Mouse (Mus musculus): ENCODE data around the gene Zswim4. TPM values are rescaled to one million over a fixed set of nuclear protein-coding genes. Genes with fewer than 3 reads are reported as not detected.

Zswim4 gene
- polyA plus RNA-seq, 1 experiment = 63.1 TPM

DNA sequence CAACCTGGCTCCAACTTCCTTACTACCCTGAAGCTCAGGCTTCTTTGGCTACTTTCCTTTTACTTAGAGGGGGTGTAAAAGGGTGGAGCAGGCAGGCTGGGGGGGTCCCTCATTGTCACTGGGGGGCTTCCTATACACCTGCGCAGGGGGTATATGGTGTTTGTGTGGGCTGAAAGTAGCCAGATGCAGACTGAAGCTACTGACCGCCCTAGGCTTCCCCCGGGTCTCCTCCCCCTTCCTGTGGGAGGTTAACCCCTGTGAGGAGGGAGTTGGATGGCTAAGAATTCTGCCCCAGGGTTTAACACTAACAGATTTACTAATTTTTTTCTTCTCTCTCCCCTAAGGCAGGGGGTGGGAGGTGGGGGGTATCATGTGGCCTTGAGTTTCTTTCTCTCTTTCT is 60.3 kb downstream of the Zswim4 start:
- no peak for DNase-seq (ENCODE audit: low read depth)
- no peak for TF ChIP-seq POLR2A (IDR thresholded peaks at IDR 0.05; ENCODE audit: borderline replicate concordance, extremely low read depth, insufficient read depth, insufficient read length, poor library complexity, severe bottlenecking)
- TF ChIP-seq CTCF (IDR thresholded peaks at IDR 0.05; ENCODE audit: borderline replicate concordance, extremely low read depth, insufficient read depth, insufficient read length) = no peak

DNA sequence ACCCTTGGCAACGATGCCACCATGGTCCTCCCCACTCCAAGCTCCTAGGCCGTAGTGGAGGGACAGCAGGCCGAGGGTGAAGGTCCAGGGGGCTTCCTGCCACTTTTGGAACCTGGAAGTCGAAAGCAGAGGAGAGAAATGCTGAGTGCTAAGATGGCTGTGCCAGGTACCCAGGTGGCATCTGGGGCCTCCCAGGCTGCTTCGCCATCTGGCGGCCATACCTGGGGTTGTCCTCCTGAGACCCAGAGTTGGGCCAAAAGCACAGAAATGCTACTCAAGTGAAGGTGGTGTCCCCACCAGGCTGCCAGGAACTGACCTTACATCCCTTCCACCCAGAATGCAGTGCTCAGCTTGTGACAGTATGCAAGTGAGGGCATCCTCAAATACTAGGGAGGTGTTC is 63.0 kb downstream of the Zswim4 start:
- DNase-seq (ENCODE audit: low read depth) = no peak
- peak; percentile 34; the same call in 1 of the 2 replicates for TF ChIP-seq CTCF (IDR thresholded peaks at IDR 0.05; ENCODE audit: borderline replicate concordance, extremely low read depth, insufficient read depth, insufficient read length)
- TF ChIP-seq POLR2A (IDR thresholded peaks at IDR 0.05; ENCODE audit: borderline replicate concordance, extremely low read depth, insufficient read depth, insufficient read length, poor library complexity, severe bottlenecking) = no peak

DNA sequence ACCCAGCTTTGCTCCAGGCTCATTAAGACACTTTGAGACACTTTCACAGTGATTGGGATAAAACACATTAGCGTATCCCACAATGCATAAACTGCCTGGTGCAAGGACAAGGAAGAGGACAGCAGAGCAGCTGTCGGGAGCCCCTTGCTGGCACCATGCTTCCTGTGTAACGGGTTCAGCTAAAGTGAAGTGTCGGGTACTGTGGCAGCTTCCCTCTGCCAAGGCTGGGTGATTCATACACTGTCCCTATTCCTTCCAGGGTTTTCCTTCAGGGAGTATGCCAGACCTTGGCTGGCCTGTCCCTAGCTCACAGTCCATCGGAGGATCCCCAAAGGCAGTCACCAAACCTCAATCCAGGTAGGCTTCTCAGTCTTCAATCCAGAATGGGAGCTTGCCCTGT is 66.8 kb downstream of the Zswim4 start:
- TF ChIP-seq CTCF (IDR thresholded peaks at IDR 0.05; ENCODE audit: borderline replicate concordance, extremely low read depth, insufficient read depth, insufficient read length) (no peak), POLR2A (IDR thresholded peaks at IDR 0.05; ENCODE audit: borderline replicate concordance, extremely low read depth, insufficient read depth, insufficient read length, poor library complexity, severe bottlenecking) (no peak)
- no peak for DNase-seq (ENCODE audit: low read depth)

DNA sequence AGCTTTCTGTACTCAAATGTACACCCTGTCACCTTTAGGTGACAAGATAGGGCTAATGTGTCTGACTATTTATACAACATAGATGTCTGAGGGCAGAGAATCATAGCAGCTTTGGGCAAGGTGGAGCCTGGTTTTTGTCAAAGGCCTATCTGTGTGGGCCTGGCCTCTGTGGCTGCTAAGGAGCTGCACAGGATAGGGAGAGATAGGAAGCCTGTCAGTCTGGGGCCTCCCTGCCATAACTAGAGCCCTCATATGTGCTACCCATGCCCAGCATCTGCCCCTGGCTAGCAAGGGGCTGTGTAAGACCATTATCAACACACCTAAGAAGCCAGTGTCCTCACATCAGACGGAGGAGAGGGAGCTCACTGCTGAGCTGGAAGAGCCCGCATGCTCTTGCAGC is 69.2 kb downstream of the Zswim4 start:
- no peak for TF ChIP-seq CTCF (IDR thresholded peaks at IDR 0.05; ENCODE audit: borderline replicate concordance, extremely low read depth, insufficient read depth, insufficient read length)
- no peak for TF ChIP-seq POLR2A (IDR thresholded peaks at IDR 0.05; ENCODE audit: borderline replicate concordance, extremely low read depth, insufficient read depth, insufficient read length, poor library complexity, severe bottlenecking)
- no peak for DNase-seq (ENCODE audit: low read depth)

Other genes with a start within 250 kb of the Zswim4 start
- gene Samd1, start 239.4 kb downstream of the Zswim4 start, polyA plus RNA-seq (2012; rRNA removed) = 87.5 and 93.8 TPM in 2 replicates
- gene 1700067K01Rik, start 235.6 kb downstream of the Zswim4 start, polyA plus RNA-seq (2012; rRNA removed) = 0.27 and 0.37 TPM in 2 replicates
- gene 2210011C24Rik, start 224.9 kb downstream of the Zswim4 start, polyA plus RNA-seq (2012; rRNA removed) = 0.07 and 0.35 TPM in 2 replicates
- 1.3 and 3.7 TPM in 2 replicates for gene Palm3, start 215.6 kb downstream of the Zswim4 start, polyA plus RNA-seq (2012; rRNA removed)
- 0.48 and 0.50 TPM in 2 replicates for gene Il27ra, start 194.5 kb downstream of the Zswim4 start, polyA plus RNA-seq (2012; rRNA removed)
- gene Rln3, start 192.1 kb downstream of the Zswim4 start, polyA plus RNA-seq (2012; rRNA removed) = 0.21 and 0.36 TPM in 2 replicates
- gene Gm10643, start 171.9 kb downstream of the Zswim4 start, polyA plus RNA-seq (2012; rRNA removed) = 2.0 and 2.9 TPM in 2 replicates
- 34.1 and 41.7 TPM in 2 replicates for gene Rfx1, start 170.2 kb downstream of the Zswim4 start, polyA plus RNA-seq (2012; rRNA removed)
- 109 and 153 TPM in 2 replicates for gene Dcaf15, start 132.3 kb downstream of the Zswim4 start, polyA plus RNA-seq (2012; rRNA removed)
- gene Podnl1, start 111.1 kb downstream of the Zswim4 start, polyA plus RNA-seq (2012; rRNA removed) = 0.10 and 0.31 TPM in 2 replicates
- 44.9 and 47.9 TPM in 2 replicates for gene Cc2d1a, start 89.1 kb downstream of the Zswim4 start, polyA plus RNA-seq (2012; rRNA removed)
- 2.1 and 2.7 TPM in 2 replicates for gene 4930432K21Rik, start 89.0 kb downstream of the Zswim4 start, polyA plus RNA-seq (2012; rRNA removed)
- gene Nanos3, start 51.8 kb downstream of the Zswim4 start, polyA plus RNA-seq (2012; rRNA removed) = 5.3 and 7.5 TPM in 2 replicates
- gene D8Ertd738e, start 12.7 kb upstream of the Zswim4 start, polyA plus RNA-seq (2012; rRNA removed) = 165 and 185 TPM in 2 replicates
- 37.4 and 62.2 TPM in 2 replicates for gene Mri1, start 20.3 kb upstream of the Zswim4 start, polyA plus RNA-seq (2012; rRNA removed)
- gene Ccdc130, start 33.3 kb upstream of the Zswim4 start, polyA plus RNA-seq (2012; rRNA removed) = 35.0 and 40.6 TPM in 2 replicates
- 41.1 and 80.8 TPM in 2 replicates for gene Cacna1a, start 151.4 kb upstream of the Zswim4 start, polyA plus RNA-seq (2012; rRNA removed)